Mouse (Mus musculus): Measurements from ENCODE around the gene Armc8. TPM values are rescaled to one million over a fixed set of nuclear protein-coding genes. Genes with fewer than 3 reads are reported as not detected.

Gene Armc8
- total and polyA plus RNA-seq, 2 experiments = 3.8 to 12.1 TPM

- peaks cover 3% of the 10 kb centered on the region; the same call in 1 of the 2 replicates for H3K4me1 ChIP-seq (ENCODE audit: control insufficient read depth, insufficient read depth, low read length)
- peaks cover 7% of the 10 kb centered on the region; the same call in 1 of the 2 replicates for H3K79me2 ChIP-seq (ENCODE audit: control insufficient read depth, insufficient read depth, low read length)
- no peak for TF ChIP-seq CTCF (IDR thresholded peaks at IDR 0.05; ENCODE audit: low read depth, low read length)
- H3K9ac ChIP-seq (ENCODE audit: low read depth, low read length) = no peak overlapping the region
- H3K27me3 ChIP-seq (ENCODE audit: control insufficient read depth, insufficient read depth, low read length) = no peaks in the 10 kb centered on the region
- H3K27ac ChIP-seq (replicated peaks; ENCODE audit: insufficient read depth, low read depth, low read length) = no peak overlapping the region
- DNase-seq (ENCODE audit: extremely low read depth, low read depth, low spot score) = no peak
- no peaks in the 10 kb centered on the region for H3K36me3 ChIP-seq (ENCODE audit: control insufficient read depth, insufficient read depth, low read length)
- no peak overlapping the region for H3K4me3 ChIP-seq (ENCODE audit: insufficient read depth, low read depth, low read length)
These were observed 9.2 kb downstream of the Armc8 start for GRCm38 (mm10) chr9:99559557-99559904.

GRCm38 (mm10) chr9:99558824-99559556, 9.7 kb downstream of the Armc8 start:
- Histone ChIP-seq H3K27ac (replicated peaks; ENCODE audit: insufficient read depth, low read depth, low read length) (no peak overlapping the region), H3K9ac (ENCODE audit: low read depth, low read length) (no peak overlapping the region), H3K4me1 (ENCODE audit: control insufficient read depth, insufficient read depth, low read length) (peaks cover 3% of the 10 kb centered on the region; the same call in 1 of the 2 replicates), H3K79me2 (ENCODE audit: control insufficient read depth, insufficient read depth, low read length) (peaks cover 7% of the 10 kb centered on the region; the same call in 1 of the 2 replicates), H3K36me3 (ENCODE audit: control insufficient read depth, insufficient read depth, low read length) (no peaks in the 10 kb centered on the region), H3K4me3 (ENCODE audit: insufficient read depth, low read depth, low read length) (no peak overlapping the region), H3K27me3 (ENCODE audit: control insufficient read depth, insufficient read depth, low read length) (no peaks in the 10 kb centered on the region)
- DNase-seq (ENCODE audit: extremely low read depth, low read depth, low spot score) = no peak
- WGBS = 81% methylated on average over 7 of the region's 7 CpGs
- TF ChIP-seq POLR2A (IDR thresholded peaks at IDR 0.05; ENCODE audit: extremely low read depth, insufficient read depth, low read length) (no peak), CTCF (IDR thresholded peaks at IDR 0.05; ENCODE audit: low read depth, low read length) (no peak)

GRCm38 (mm10) chr9:99557580-99558300, 11.0 kb downstream of the Armc8 start:
- peaks cover 2% of the 10 kb centered on the region; the same call in 1 of the 2 replicates for H3K4me1 ChIP-seq (ENCODE audit: control insufficient read depth, insufficient read depth, low read length)
- DNase-seq (ENCODE audit: extremely low read depth, low read depth, low spot score) = no peak
- no peak overlapping the region for H3K27ac ChIP-seq (replicated peaks; ENCODE audit: insufficient read depth, low read depth, low read length)
- no peak for TF ChIP-seq CTCF (IDR thresholded peaks at IDR 0.05; ENCODE audit: low read depth, low read length)
- no peak for TF ChIP-seq POLR2A (IDR thresholded peaks at IDR 0.05; ENCODE audit: extremely low read depth, insufficient read depth, low read length)
- H3K79me2 ChIP-seq (ENCODE audit: control insufficient read depth, insufficient read depth, low read length) = peaks cover 7% of the 10 kb centered on the region; the same call in 1 of the 2 replicates
- H3K36me3 ChIP-seq (ENCODE audit: control insufficient read depth, insufficient read depth, low read length) = no peaks in the 10 kb centered on the region
- H3K9ac ChIP-seq (ENCODE audit: low read depth, low read length) = no peak overlapping the region
- no peak overlapping the region for H3K4me3 ChIP-seq (ENCODE audit: insufficient read depth, low read depth, low read length)
- WGBS = 81% methylated on average over 8 of the region's 8 CpGs
- H3K27me3 ChIP-seq (ENCODE audit: control insufficient read depth, insufficient read depth, low read length) = no peaks in the 10 kb centered on the region

- Histone ChIP-seq H3K27ac (replicated peaks; ENCODE audit: insufficient read depth, low read depth, low read length) (no peak overlapping the region), H3K36me3 (ENCODE audit: control insufficient read depth, insufficient read depth, low read length) (no peaks in the 10 kb centered on the region), H3K79me2 (ENCODE audit: control insufficient read depth, insufficient read depth, low read length) (peaks cover 9% of the 10 kb centered on the region; the same call in 1 of the 2 replicates), H3K4me3 (ENCODE audit: insufficient read depth, low read depth, low read length) (no peak overlapping the region), H3K27me3 (ENCODE audit: control insufficient read depth, insufficient read depth, low read length) (no peaks in the 10 kb centered on the region), H3K4me1 (ENCODE audit: control insufficient read depth, insufficient read depth, low read length) (peaks cover 2% of the 10 kb centered on the region; the same call in 1 of the 2 replicates), H3K9ac (ENCODE audit: low read depth, low read length) (no peak overlapping the region)
- WGBS = 38% methylated on average over 3 of the region's 3 CpGs
- TF ChIP-seq POLR2A (IDR thresholded peaks at IDR 0.05; ENCODE audit: extremely low read depth, insufficient read depth, low read length) (no peak), CTCF (IDR thresholded peaks at IDR 0.05; ENCODE audit: low read depth, low read length) (no peak)
- DNase-seq (ENCODE audit: extremely low read depth, low read depth, low spot score) = no peak
These were observed 13.4 kb downstream of the Armc8 start for GRCm38 (mm10) chr9:99555253-99555652.

GRCm38 (mm10) chr9:99554052-99554451, 14.6 kb downstream of the Armc8 start:
- TF ChIP-seq POLR2A (IDR thresholded peaks at IDR 0.05; ENCODE audit: extremely low read depth, insufficient read depth, low read length) (no peak), CTCF (IDR thresholded peaks at IDR 0.05; ENCODE audit: low read depth, low read length) (no peak)
- DNase-seq (ENCODE audit: extremely low read depth, low read depth, low spot score) = no peak
- no peaks in the 10 kb centered on the region for H3K27me3 ChIP-seq (ENCODE audit: control insufficient read depth, insufficient read depth, low read length)
- H3K4me3 ChIP-seq (ENCODE audit: insufficient read depth, low read depth, low read length) = no peak overlapping the region
- H3K27ac ChIP-seq (replicated peaks; ENCODE audit: insufficient read depth, low read depth, low read length) = no peak overlapping the region
- H3K79me2 ChIP-seq (ENCODE audit: control insufficient read depth, insufficient read depth, low read length) = peaks cover 6% of the 10 kb centered on the region; the same call in 1 of the 2 replicates
- no peaks in the 10 kb centered on the region; the same call in 1 of the 2 replicates for H3K4me1 ChIP-seq (ENCODE audit: control insufficient read depth, insufficient read depth, low read length)
- no peak overlapping the region for H3K9ac ChIP-seq (ENCODE audit: low read depth, low read length)
- H3K36me3 ChIP-seq (ENCODE audit: control insufficient read depth, insufficient read depth, low read length) = no peaks in the 10 kb centered on the region

All from liver, adult 2 months (tissue).